Mouse (Mus musculus): ENCODE measurements around the gene Ccdc173. TPM values are rescaled to one million over a fixed set of nuclear protein-coding genes. Genes with fewer than 3 reads are reported as not detected.

Gene Ccdc173
- polyA plus RNA-seq, 1 experiment = 0.58 TPM

- Histone ChIP-seq H3K27me3 (ENCODE audit: control insufficient read depth, insufficient read depth, insufficient read length) (no peaks in the 10 kb centered on the region), H3K79me2 (ENCODE audit: control insufficient read depth, insufficient read depth) (no peaks in the 10 kb centered on the region), H3K4me3 (peak overlapping the region; percentile 60), H3ac (ENCODE audit: control insufficient read depth, insufficient read length) (no peak overlapping the region), H3K36me3 (ENCODE audit: control insufficient read depth, insufficient read depth) (peaks cover 5% of the 10 kb centered on the region), H3K4me2 (ENCODE audit: low read depth) (peak overlapping the region; percentile 95)
- no peak for TF ChIP-seq MYOD1 (IDR thresholded peaks at IDR 0.05; ENCODE audit: control insufficient read depth in 1 of 3, insufficient read length in 2 of 3, low read depth in 2 of 3)
- TF ChIP-seq MAX (IDR thresholded peaks at IDR 0.05; ENCODE audit: low read depth) = no peak
- no peak for TF ChIP-seq CEBPB (IDR thresholded peaks at IDR 0.05; ENCODE audit: insufficient read depth, poor library complexity, severe bottlenecking)
- TF ChIP-seq USF1 (IDR thresholded peaks at IDR 0.05; ENCODE audit: low read depth) = no peak
- TF ChIP-seq SRF (IDR thresholded peaks at IDR 0.05; ENCODE audit: control insufficient read depth, insufficient read length, low read depth) = no peak
- TF ChIP-seq POLR2AphosphoS2 (IDR thresholded peaks at IDR 0.05; ENCODE audit: insufficient read length, low read depth) = no peak
- TF ChIP-seq REST (IDR thresholded peaks at IDR 0.05; ENCODE audit: insufficient read depth, insufficient read length) = no peak
- TF ChIP-seq POLR2A (IDR thresholded peaks at IDR 0.05; ENCODE audit: insufficient read length, low read depth) = no peak
- no peak for TF ChIP-seq E2F4 (IDR thresholded peaks at IDR 0.05; ENCODE audit: insufficient read depth)
- no peak for TF ChIP-seq TCF3 (IDR thresholded peaks at IDR 0.05; ENCODE audit: insufficient read length, low read depth)
- TF ChIP-seq TCF12 (IDR thresholded peaks at IDR 0.05; ENCODE audit: insufficient read depth, poor library complexity, severe bottlenecking) = no peak
- TF ChIP-seq MYOG (IDR thresholded peaks at IDR 0.05; ENCODE audit: control insufficient read depth in 1 of 3, insufficient read depth in 1 of 3, insufficient read length in 2 of 3, low read depth in 2 of 3) = no peak
Observed at GRCm38 (mm10) chr2:69712171-69712570, 77.2 kb downstream of the Ccdc173 start.

Other genes with a start within 250 kb of the Ccdc173 start
- 0.07 TPM for gene Lrp2, start 203.5 kb downstream of the Ccdc173 start, polyA plus RNA-seq (2012; fragmentation: generic; extraction: Trizol)
- 7.6 TPM for gene Bbs5, start 142.4 kb downstream of the Ccdc173 start, polyA plus RNA-seq (2012; fragmentation: generic; extraction: Trizol)
- 184 TPM for gene Klhl41, start 119.5 kb downstream of the Ccdc173 start, polyA plus RNA-seq (2012; fragmentation: generic; extraction: Trizol)
- gene Fastkd1, start 76.1 kb downstream of the Ccdc173 start, polyA plus RNA-seq (2012; fragmentation: generic; extraction: Trizol) = 7.5 TPM
- 7.6 TPM for gene Ppig, start 67.0 kb downstream of the Ccdc173 start, polyA plus RNA-seq (2012; fragmentation: generic; extraction: Trizol)
- 11.5 TPM for gene Phospho2, start within 50 bp of the Ccdc173 start, polyA plus RNA-seq (2012; fragmentation: generic; extraction: Trizol)
- 0.24 TPM for gene Klhl23, start 32.4 kb upstream of the Ccdc173 start, polyA plus RNA-seq (2012; fragmentation: generic; extraction: Trizol)
- gene Ssb, start 72.0 kb upstream of the Ccdc173 start, polyA plus RNA-seq (2012; fragmentation: generic; extraction: Trizol) = 36.4 TPM
- gene Mettl5, start 96.0 kb upstream of the Ccdc173 start, polyA plus RNA-seq (2012; fragmentation: generic; extraction: Trizol) = 14.3 TPM
- gene Ubr3, start 107.7 kb upstream of the Ccdc173 start, polyA plus RNA-seq (2012; fragmentation: generic; extraction: Trizol) = 12.4 TPM
- gene Myo3b, start 249.6 kb upstream of the Ccdc173 start, polyA plus RNA-seq (2012; fragmentation: generic; extraction: Trizol) = 0.04 TPM

Measured in myocyte (in vitro differentiated cells).